Mouse (Mus musculus) stomach, embryonic 16.5 days (tissue): ENCODE measurements around the gene Nrxn3. TPM values are rescaled to one million over a fixed set of nuclear protein-coding genes. Genes with fewer than 3 reads are reported as not detected.

Source experiments
- ATAC-seq: fragments of 200-750 bp; cut with Nextera tagmentation; 2 replicates; pipeline ENCODE4 v1.8.0; 2017; ENCODE audit warnings: moderate number of reproducible peaks, moderate TSS enrichment; ENCODE audit not compliant: insufficient read depth, low FRiP score
- H3K27ac ChIP-seq: fragments of 300-500 bp; sonication (generic); 2 replicates; pipeline ENCODE4 v1.5.1; 2014; ENCODE audit warnings: low read length
- H3K27me3 ChIP-seq: fragments of 300-500 bp; sonication (generic); 2 replicates; pipeline ENCODE4 v1.6.1; 2014; ENCODE audit warnings: low read length, control low read depth, mixed read lengths; ENCODE audit not compliant: control insufficient read depth, insufficient read depth
- H3K36me3 ChIP-seq: fragments of 300-500 bp; sonication (generic); 2 replicates; pipeline ENCODE4 v1.6.1; 2014; ENCODE audit warnings: low read length; ENCODE audit not compliant: control insufficient read depth, insufficient read depth
- H3K4me1 ChIP-seq: fragments of 300-500 bp; sonication (generic); 2 replicates; pipeline ENCODE4 v1.6.1; 2014; ENCODE audit warnings: low read length, control low read depth, mixed read lengths; ENCODE audit not compliant: control insufficient read depth, insufficient read depth
- H3K4me2 ChIP-seq: fragments of 300-500 bp; sonication (generic); 2 replicates; pipeline ENCODE4 v1.6.1; 2014; ENCODE audit warnings: low read depth, low read length, mixed read lengths
- H3K4me3 ChIP-seq: fragments of 300-500 bp; sonication (generic); replicated peaks from 2 replicates; pipeline ENCODE4 v1.5.1; 2014; ENCODE audit warnings: mild to moderate bottlenecking, low read length
- H3K9ac ChIP-seq: fragments of 300-500 bp; sonication (generic); 2 replicates; pipeline ENCODE4 v1.6.1; 2014; ENCODE audit warnings: low read length
- H3K9me3 ChIP-seq: fragments of 300-500 bp; sonication (generic); replicated peaks from 2 replicates; pipeline ENCODE4 v1.6.1; 2016; ENCODE audit warnings: low read length, control low read depth; ENCODE audit not compliant: control insufficient read depth
- WGBS: fragments of 180-500 bp; shearing (Covaris S2); extraction: QIAGEN DNeasy Blood & Tissue Kit; methylation state at CpG from one replicate; pipeline ENCODE4 v1.1.7; 2014; 5-methylcytosine and 5-hydroxymethylcytosine counted together
- polyA plus RNA-seq: library from polyadenylated mRNA; unstranded; fragments of >200 nt; fragmentation: Nextera tagmentation; extraction: Ambion mirVana; gene quantifications from 2 replicates; pipeline ENCODE4 v1.2.1, GENCODE M21; 2015

Gene Nrxn3
- polyA plus RNA-seq, 1 experiment from 2014 or later, result 2.2 TPM

- 40% methylated on average over 3 of the region's 3 CpGs for WGBS
- Histone ChIP-seq H3K27ac (no peak overlapping the region), H3K27me3 (no peaks in the 10 kb centered on the region), H3K36me3 (no peaks in the 10 kb centered on the region), H3K4me3 (no peak overlapping the region), H3K4me2 (no peak overlapping the region), H3K9me3 (no peaks in the 10 kb centered on the region), H3K9ac (no peak overlapping the region), H3K4me1 (no peaks in the 10 kb centered on the region)
- ATAC-seq, result no peak
Observed at GRCm38 (mm10) chr12:89836271-89836670, 1113.6 kb downstream of the Nrxn3 start.

GRCm38 (mm10) chr12:89842861-89843260, 1120.2 kb downstream of the Nrxn3 start:
- H3K27me3 ChIP-seq, result no peaks in the 10 kb centered on the region
- H3K4me2 ChIP-seq, result no peak overlapping the region
- ATAC-seq, result no peak
- no peaks in the 10 kb centered on the region for H3K4me1 ChIP-seq
- no peak overlapping the region for H3K4me3 ChIP-seq
- H3K9ac ChIP-seq, result no peak overlapping the region
- WGBS, result 91% methylated on average over 1 of the region's 1 CpGs
- no peaks in the 10 kb centered on the region for H3K9me3 ChIP-seq
- no peak overlapping the region for H3K27ac ChIP-seq
- H3K36me3 ChIP-seq, result no peaks in the 10 kb centered on the region

GRCm38 (mm10) chr12:89848116-89848515, 1125.4 kb downstream of the Nrxn3 start:
- Histone ChIP-seq H3K9me3 (no peaks in the 10 kb centered on the region), H3K27me3 (no peaks in the 10 kb centered on the region), H3K4me3 (no peak overlapping the region), H3K27ac (no peak overlapping the region), H3K9ac (no peak overlapping the region), H3K4me2 (no peak overlapping the region), H3K36me3 (no peaks in the 10 kb centered on the region), H3K4me1 (no peaks in the 10 kb centered on the region)
- 45% methylated on average over 1 of the region's 1 CpGs for WGBS
- ATAC-seq, result no peak

GRCm38 (mm10) chr12:89854355-89854754, 1131.7 kb downstream of the Nrxn3 start:
- H3K4me2 ChIP-seq, result no peak overlapping the region
- ATAC-seq, result no peak
- H3K4me3 ChIP-seq, result no peak overlapping the region
- no peaks in the 10 kb centered on the region for H3K36me3 ChIP-seq
- H3K9me3 ChIP-seq, result no peaks in the 10 kb centered on the region
- H3K9ac ChIP-seq, result no peak overlapping the region
- H3K27ac ChIP-seq, result no peak overlapping the region
- WGBS, result 67% methylated on average over 4 of the region's 4 CpGs
- H3K4me1 ChIP-seq, result no peaks in the 10 kb centered on the region
- H3K27me3 ChIP-seq, result no peaks in the 10 kb centered on the region

- H3K36me3 ChIP-seq, result no peaks in the 10 kb centered on the region
- no peak for ATAC-seq
Observed at GRCm38 (mm10) chr12:89867124-89867523, 1144.4 kb downstream of the Nrxn3 start.

GRCm38 (mm10) chr12:89882617-89883370, 1160.1 kb downstream of the Nrxn3 start:
- H3K27me3 ChIP-seq, result no peaks in the 10 kb centered on the region
- no peak overlapping the region for H3K9ac ChIP-seq
- WGBS, result 65% methylated on average over 8 of the region's 8 CpGs
- H3K4me3 ChIP-seq, result no peak overlapping the region
- H3K36me3 ChIP-seq, result no peaks in the 10 kb centered on the region
- no peak for ATAC-seq
- H3K27ac ChIP-seq, result no peak overlapping the region
- H3K4me1 ChIP-seq, result no peaks in the 10 kb centered on the region
- H3K9me3 ChIP-seq, result no peaks in the 10 kb centered on the region
- H3K4me2 ChIP-seq, result no peak overlapping the region

More at GRCm38 (mm10) chr12:89867124-89867523, 1144.4 kb downstream of the Nrxn3 start:
- H3K27ac ChIP-seq, result no peak overlapping the region
- H3K4me3 ChIP-seq, result no peak overlapping the region
- H3K4me1 ChIP-seq, result no peaks in the 10 kb centered on the region
- H3K9me3 ChIP-seq, result no peaks in the 10 kb centered on the region
- no peaks in the 10 kb centered on the region for H3K27me3 ChIP-seq
- H3K9ac ChIP-seq, result no peak overlapping the region
- no peak overlapping the region for H3K4me2 ChIP-seq

- H3K4me2 ChIP-seq, result no peak overlapping the region
- no peak for ATAC-seq
- H3K4me1 ChIP-seq, result no peaks in the 10 kb centered on the region
- no peak overlapping the region for H3K27ac ChIP-seq
- no peak overlapping the region for H3K9ac ChIP-seq
- 94% methylated on average over 1 of the region's 1 CpGs for whole genome bisulfite sequencing
- H3K9me3 ChIP-seq, result no peaks in the 10 kb centered on the region
- H3K36me3 ChIP-seq, result no peaks in the 10 kb centered on the region
- H3K4me3 ChIP-seq, result no peak overlapping the region
- no peaks in the 10 kb centered on the region for H3K27me3 ChIP-seq
Observed at GRCm38 (mm10) chr12:89884576-89884975, 1161.9 kb downstream of the Nrxn3 start.

GRCm38 (mm10) chr12:89888647-89889046, 1166.0 kb downstream of the Nrxn3 start:
- H3K27me3 ChIP-seq, result no peaks in the 10 kb centered on the region
- H3K9me3 ChIP-seq, result no peaks in the 10 kb centered on the region
- ATAC-seq, result no peak
- WGBS, result 81% methylated on average over 3 of the region's 3 CpGs
- H3K9ac ChIP-seq, result no peak overlapping the region
- no peak overlapping the region for H3K4me2 ChIP-seq
- H3K27ac ChIP-seq, result no peak overlapping the region
- H3K4me1 ChIP-seq, result no peaks in the 10 kb centered on the region
- no peak overlapping the region for H3K4me3 ChIP-seq
- no peaks in the 10 kb centered on the region for H3K36me3 ChIP-seq

- Histone ChIP-seq H3K4me2 (no peak overlapping the region), H3K9ac (no peak overlapping the region), H3K27me3 (no peaks in the 10 kb centered on the region), H3K27ac (no peak overlapping the region), H3K36me3 (no peaks in the 10 kb centered on the region), H3K4me3 (no peak overlapping the region), H3K4me1 (no peaks in the 10 kb centered on the region), H3K9me3 (no peaks in the 10 kb centered on the region)
- no peak for ATAC-seq
- 61% methylated on average over 2 of the region's 2 CpGs for WGBS
Observed at GRCm38 (mm10) chr12:89896901-89897300, 1174.2 kb downstream of the Nrxn3 start.
